Mouse (Mus musculus): Measurements from ENCODE around the gene Pmm1. TPM values are rescaled to one million over a fixed set of nuclear protein-coding genes. Genes with fewer than 3 reads are reported as not detected.

The Pmm1 gene
- total and polyA plus RNA-seq, 3 experiments = 51.8 to 140 (median 128) TPM

GRCm38 (mm10) chr15:81960171-81961077, at the start of gene Pmm1 (continued):
- peak; percentile 78 for TF ChIP-seq NELFE (IDR thresholded peaks at IDR 0.05; ENCODE audit: low read depth, low read length)

- Histone ChIP-seq H3K36me3 (replicated peaks in 1 of 2; ENCODE audit: control insufficient read depth in 1 of 2, insufficient read depth in 1 of 2, low read length in 1 of 2) (peaks cover 19 to 81% of the 10 kb centered on the region in 2 experiments), H3K79me2 (replicated peaks; ENCODE audit: control insufficient read depth, extremely low read depth, insufficient read depth, poor library complexity, severe bottlenecking) (no peaks in the 10 kb centered on the region), H3K4me2 (ENCODE audit: insufficient read depth, low read depth, poor library complexity, severe bottlenecking) (no peak overlapping the region), H3K9me3 (replicated peaks; ENCODE audit: low read length) (no peaks in the 10 kb centered on the region), H3K4me1 (ENCODE audit: control insufficient read depth in 1 of 2, insufficient read depth in 2 of 2) (no peaks in the 10 kb centered on the region), H3K27me3 (replicated peaks) (no peaks in the 10 kb centered on the region), H3K4me3 (replicated peaks in 1 of 3; ENCODE audit: low read depth in 2 of 3, low read length in 2 of 3, poor library complexity in 1 of 3) (no peak overlapping the region), H3K9ac (ENCODE audit: insufficient read depth, low read depth) (no peak overlapping the region), H3K27ac (ENCODE audit: insufficient read depth, low read depth) (no peak overlapping the region)
- dilution Hi-C loops (cut with MboI; ENCODE audit: extremely low pct_ligation_motif_present, extremely low pct_unique_long_range_greater_than_20kb, low sequenced_read_pairs) (no loop called here), in situ Hi-C loops (cut with MboI; ENCODE audit: low pct_ligation_motif_present, low pct_unique_long_range_greater_than_20kb, low sequenced_read_pairs) (no loop called here)
- TF ChIP-seq SIN3A (IDR thresholded peaks at IDR 0.05; ENCODE audit: low read length) (no peak), ZMIZ1 (IDR thresholded peaks at IDR 0.05; ENCODE audit: low read depth, low read length) (no peak), CTCF (conservative IDR thresholded peaks at IDR 0.05 in 1 of 2, IDR thresholded peaks at IDR 0.05 in 1 of 2; ENCODE audit: low read depth in 2 of 2, low read length in 2 of 2) (no peak), TBP (conservative IDR thresholded peaks at IDR 0.05; ENCODE audit: low read depth, low read length) (no peak), POLR2A (IDR thresholded peaks at IDR 0.05; ENCODE audit: low read depth, low read length) (no peak), GABPA (IDR thresholded peaks at IDR 0.05; ENCODE audit: insufficient replicate concordance, low read depth, low read length) (no peak), CHD1 (IDR thresholded peaks at IDR 0.05; ENCODE audit: low read depth, low read length) (no peak), KAT2A (IDR thresholded peaks at IDR 0.05; ENCODE audit: insufficient replicate concordance, low read length) (no peak), ZKSCAN1 (IDR thresholded peaks at IDR 0.05; ENCODE audit: borderline replicate concordance, low read depth, low read length) (no peak), PAX5 (IDR thresholded peaks at IDR 0.05; ENCODE audit: low read length) (no peak), NRF1 (IDR thresholded peaks at IDR 0.05; ENCODE audit: low read depth, low read length) (no peak), MEF2A (IDR thresholded peaks at IDR 0.05; ENCODE audit: borderline replicate concordance, low read depth, low read length) (no peak), TCF12 (IDR thresholded peaks at IDR 0.05; ENCODE audit: low read depth, low read length) (no peak), RAD21 (IDR thresholded peaks at IDR 0.05; ENCODE audit: low read depth, low read length) (no peak), MYC (IDR thresholded peaks at IDR 0.05; ENCODE audit: low read depth, low read length) (no peak), JUND (conservative IDR thresholded peaks at IDR 0.05; ENCODE audit: low read depth, low read length) (no peak), MXI1 (IDR thresholded peaks at IDR 0.05; ENCODE audit: low read depth, low read length) (no peak)
- DNase-seq (ENCODE audit: extremely low read depth) = no peak
Measured at GRCm38 (mm10) chr15:82004257-82004656, 43.5 kb upstream of the Pmm1 start.

GRCm38 (mm10) chr15:81993992-81994391, 33.3 kb upstream of the Pmm1 start:
- H3K36me3 ChIP-seq (replicated peaks in 1 of 2; ENCODE audit: control insufficient read depth in 1 of 2, insufficient read depth in 1 of 2, low read length in 1 of 2) = peaks cover 31 to 80% of the 10 kb centered on the region in 2 experiments
- in situ Hi-C loops (cut with MboI; ENCODE audit: low pct_ligation_motif_present, low pct_unique_long_range_greater_than_20kb, low sequenced_read_pairs) (no loop called here), dilution Hi-C loops (cut with MboI; ENCODE audit: extremely low pct_ligation_motif_present, extremely low pct_unique_long_range_greater_than_20kb, low sequenced_read_pairs) (no loop called here)

More at GRCm38 (mm10) chr15:81993992-81994391, 33.3 kb upstream of the Pmm1 start:
- no peaks in the 10 kb centered on the region for H3K4me1 ChIP-seq (ENCODE audit: control insufficient read depth in 1 of 2, insufficient read depth in 2 of 2)
- H3K79me2 ChIP-seq (replicated peaks; ENCODE audit: control insufficient read depth, extremely low read depth, insufficient read depth, poor library complexity, severe bottlenecking) = no peaks in the 10 kb centered on the region
- no peaks in the 10 kb centered on the region for H3K9me3 ChIP-seq (replicated peaks; ENCODE audit: low read length)
- H3K9ac ChIP-seq (ENCODE audit: insufficient read depth, low read depth) = no peak overlapping the region
- no peak overlapping the region for H3K4me2 ChIP-seq (ENCODE audit: insufficient read depth, low read depth, poor library complexity, severe bottlenecking)
- H3K27me3 ChIP-seq (replicated peaks) = no peaks in the 10 kb centered on the region
- DNase-seq (ENCODE audit: extremely low read depth) = no peak
- TF ChIP-seq SIN3A (IDR thresholded peaks at IDR 0.05; ENCODE audit: low read length) (no peak), JUN (IDR thresholded peaks at IDR 0.05; ENCODE audit: insufficient read depth, low read depth, low read length) (no peak), MAZ (IDR thresholded peaks at IDR 0.05; ENCODE audit: low read depth, low read length) (no peak), CTCF (conservative IDR thresholded peaks at IDR 0.05 in 1 of 2, IDR thresholded peaks at IDR 0.05 in 1 of 2; ENCODE audit: low read depth in 2 of 2, low read length in 2 of 2) (no peak), JUND (conservative IDR thresholded peaks at IDR 0.05; ENCODE audit: low read depth, low read length) (no peak), ETS1 (conservative IDR thresholded peaks at IDR 0.05; ENCODE audit: low read depth, low read length) (no peak), RCOR1 (conservative IDR thresholded peaks at IDR 0.05; ENCODE audit: low read depth, low read length) (no peak), EP300 (IDR thresholded peaks at IDR 0.05; ENCODE audit: low read length) (no peak), PAX5 (IDR thresholded peaks at IDR 0.05; ENCODE audit: low read length) (no peak), USF1 (IDR thresholded peaks at IDR 0.05; ENCODE audit: low read depth, low read length) (no peak), TBP (conservative IDR thresholded peaks at IDR 0.05; ENCODE audit: low read depth, low read length) (no peak), NELFE (IDR thresholded peaks at IDR 0.05; ENCODE audit: low read depth, low read length) (no peak), SMC3 (IDR thresholded peaks at IDR 0.05; ENCODE audit: low read depth, low read length) (no peak), MEF2A (IDR thresholded peaks at IDR 0.05; ENCODE audit: borderline replicate concordance, low read depth, low read length) (no peak), KAT2A (IDR thresholded peaks at IDR 0.05; ENCODE audit: insufficient replicate concordance, low read length) (no peak), BHLHE40 (IDR thresholded peaks at IDR 0.05; ENCODE audit: low read depth, low read length) (no peak), CHD1 (IDR thresholded peaks at IDR 0.05; ENCODE audit: low read depth, low read length) (no peak), POLR2A (IDR thresholded peaks at IDR 0.05; ENCODE audit: low read depth, low read length) (no peak)
- H3K27ac ChIP-seq (ENCODE audit: insufficient read depth, low read depth) = no peak overlapping the region
- H3K4me3 ChIP-seq (replicated peaks in 1 of 3; ENCODE audit: low read depth in 2 of 3, low read length in 2 of 3, poor library complexity in 1 of 3) = no peak overlapping the region
